Mouse (Mus musculus) kidney, adult 11 months (tissue): ENCODE measurements at regions not wholly inside any gene's neighbourhood (a gene's known extent, or its start where the extent isn't known, plus 50 kb on each side); places are given as distances from the start of the nearest gene placed in this dataset.
A peak's percentile ranks its signal among the peaks of the same experiment; 100 is the strongest.

ENCODE experiments used
- DNase-seq: peaks from one replicate; pipeline ENCODE4 v3.0.0; 2022

DNA sequence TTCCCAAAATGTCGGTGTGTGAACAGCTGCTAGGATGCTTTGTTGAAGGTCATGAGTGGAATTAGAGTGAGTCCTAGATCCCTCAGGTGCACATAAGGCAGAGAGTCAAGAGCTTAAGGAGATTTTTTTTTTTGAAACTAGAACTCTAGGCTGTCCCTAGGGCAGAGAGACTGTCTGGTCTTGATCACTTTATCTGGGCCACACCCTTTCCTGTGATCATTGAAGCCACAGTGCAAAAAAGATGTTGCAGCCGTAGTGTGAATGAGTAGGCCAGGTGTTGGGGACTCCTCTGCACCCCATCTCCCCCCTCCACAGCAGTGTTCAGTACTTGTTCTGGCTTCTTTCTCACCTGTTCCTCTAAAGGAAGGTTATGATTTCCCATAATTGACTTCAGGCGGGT, 153.9 kb downstream of the Katnal1 start:
- DNase-seq: no peak

DNA sequence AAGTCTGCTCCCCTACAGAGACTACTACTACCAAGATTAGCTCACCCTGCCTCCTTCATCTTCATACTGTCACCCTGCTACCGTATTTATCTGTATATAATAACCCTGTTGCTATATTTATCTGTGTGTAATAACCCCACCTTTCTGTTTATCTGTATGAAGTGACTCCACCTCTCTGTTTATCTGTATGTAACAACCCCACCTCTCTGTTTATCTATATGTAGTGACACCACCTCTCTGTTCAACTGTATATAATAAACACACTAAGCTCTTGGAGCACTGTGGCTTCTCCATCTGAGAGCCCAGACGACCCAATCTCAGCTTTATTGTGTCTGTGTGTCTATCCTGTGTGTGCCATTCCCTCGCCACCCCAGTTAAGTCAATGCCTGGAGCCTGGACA, 154.7 kb downstream of the Katnal1 start:
- DNase-seq: no peak

DNA sequence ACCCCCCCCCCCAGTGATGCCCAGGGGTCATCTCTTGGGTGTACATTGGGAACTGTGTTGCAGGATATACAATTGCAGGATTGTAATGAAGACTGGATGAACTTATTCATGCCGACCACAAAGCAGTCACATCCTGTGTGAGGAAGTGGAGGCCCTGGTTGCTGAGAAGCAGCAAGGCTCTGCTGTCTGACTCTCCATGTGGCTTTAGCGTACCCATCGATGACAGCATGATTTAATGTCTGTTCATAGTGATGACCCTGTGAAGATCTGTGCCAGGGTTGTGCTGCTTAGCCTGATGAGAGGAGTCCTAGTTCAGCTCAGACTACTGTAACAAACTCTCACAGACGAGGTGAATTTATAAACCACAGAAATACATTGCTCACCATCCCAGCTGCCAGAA, 159.7 kb downstream of the Katnal1 start:
- DNase-seq: no peak

DNA sequence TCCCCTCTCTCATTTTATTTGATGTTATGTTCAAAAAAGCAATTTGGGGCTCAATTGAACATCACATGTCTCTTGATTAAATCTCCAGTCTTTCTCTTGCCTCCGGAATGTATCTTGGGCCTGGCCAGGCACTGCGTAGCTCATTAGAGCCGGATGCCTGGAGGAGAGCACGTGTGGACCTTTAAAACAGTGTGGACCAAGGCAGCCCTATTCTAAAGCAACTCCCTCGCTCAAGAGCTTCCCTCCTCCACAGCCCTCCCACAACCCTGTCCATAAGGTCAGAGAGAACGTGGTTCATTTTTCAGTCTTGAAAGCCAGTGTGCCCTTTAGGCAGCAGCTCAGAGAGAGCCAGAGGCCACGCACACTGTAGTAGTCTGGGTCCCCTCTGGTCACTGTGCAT, 160.8 kb downstream of the Katnal1 start:
- no peak for DNase-seq

DNA sequence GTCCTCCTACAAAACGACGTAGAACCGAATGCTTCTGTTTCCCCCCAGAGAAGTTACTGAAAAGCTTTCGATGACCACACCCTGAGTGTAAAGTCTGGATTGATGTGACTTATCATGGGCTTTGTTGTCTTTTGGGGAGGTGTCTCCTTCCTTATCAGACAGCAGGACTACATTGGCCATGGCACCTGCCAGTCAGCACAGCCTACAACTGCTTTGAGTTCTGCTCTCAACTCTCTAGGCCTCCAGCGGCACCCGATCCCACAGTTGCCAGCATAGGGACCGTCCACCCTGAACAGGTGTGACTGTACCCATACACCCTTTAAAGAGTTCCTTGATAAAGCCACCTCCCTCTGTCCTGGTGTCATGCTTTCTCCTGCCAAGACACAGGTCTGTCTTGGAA, 163.1 kb downstream of the Katnal1 start:
- DNase-seq: no peak

DNA sequence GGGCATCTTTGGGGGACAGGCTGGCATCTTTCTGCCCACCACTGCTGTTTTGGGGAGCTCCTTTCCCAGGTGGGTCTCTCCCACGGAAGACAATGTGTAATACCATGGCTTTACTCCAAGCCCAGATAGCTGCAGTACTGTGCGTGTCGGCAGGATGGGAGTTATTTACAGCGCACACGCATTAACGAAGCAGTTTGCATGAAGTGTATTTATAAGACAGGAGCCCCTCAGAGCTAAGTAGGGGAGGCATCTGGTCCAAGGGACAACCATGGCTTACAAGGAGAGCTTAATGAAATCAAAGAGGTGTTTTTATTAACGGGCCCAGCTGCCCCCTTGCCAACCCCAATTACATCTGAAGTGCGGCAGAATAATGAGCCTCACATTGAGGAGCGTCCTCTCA, 169.0 kb downstream of the Katnal1 start:
- no peak for DNase-seq

DNA sequence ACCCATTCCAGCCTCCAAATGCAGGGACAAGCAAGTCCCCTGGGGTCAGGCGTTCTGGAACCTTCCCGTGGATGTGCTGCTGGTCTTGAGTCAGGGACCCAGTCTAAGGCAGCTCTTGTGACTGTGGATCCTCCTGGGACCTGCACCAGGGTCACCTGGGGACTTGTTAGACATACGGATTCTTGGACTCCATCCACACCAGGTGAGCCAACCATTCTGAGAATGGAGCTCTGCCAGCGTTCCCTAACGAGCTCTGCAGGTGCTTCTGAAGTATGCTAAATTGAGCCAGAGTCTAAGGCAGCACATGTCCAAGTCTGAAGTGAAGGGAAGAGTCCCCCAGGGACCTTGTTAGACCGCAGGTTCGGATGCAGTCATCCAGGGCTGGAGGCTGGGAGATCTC, 170.3 kb downstream of the Katnal1 start:
- DNase-seq: peak; percentile 80

- DNase-seq: no peak
These were observed 171.4 kb downstream of the Katnal1 start for GRCm38 (mm10) chr5:148757715-148758114.

- peak; percentile 31 for DNase-seq
These were observed 171.9 kb downstream of the Katnal1 start for GRCm38 (mm10) chr5:148757236-148757635.

- peak; percentile 40 for DNase-seq
These were observed 172.7 kb downstream of the Katnal1 start for GRCm38 (mm10) chr5:148756246-148756930.

DNA sequence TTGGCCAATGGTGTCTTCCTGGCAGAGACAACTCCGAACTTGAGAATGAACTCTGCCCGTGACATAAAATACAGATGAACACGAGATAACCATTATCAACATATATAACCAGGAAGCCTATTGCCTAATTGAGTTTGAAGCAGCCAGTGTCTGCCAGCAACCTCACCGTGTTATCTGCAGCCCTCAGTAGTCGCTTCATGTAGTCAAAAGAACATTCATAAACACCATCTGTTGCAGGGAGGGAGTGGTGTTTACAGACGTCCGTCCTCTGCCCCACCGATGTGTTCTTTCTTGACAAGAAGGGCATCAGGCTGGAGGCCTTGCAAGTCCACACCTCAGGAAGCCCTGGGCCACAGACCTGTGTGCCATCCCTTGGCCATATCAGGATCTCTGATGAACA, 173.3 kb downstream of the Katnal1 start:
- no peak for DNase-seq

DNA sequence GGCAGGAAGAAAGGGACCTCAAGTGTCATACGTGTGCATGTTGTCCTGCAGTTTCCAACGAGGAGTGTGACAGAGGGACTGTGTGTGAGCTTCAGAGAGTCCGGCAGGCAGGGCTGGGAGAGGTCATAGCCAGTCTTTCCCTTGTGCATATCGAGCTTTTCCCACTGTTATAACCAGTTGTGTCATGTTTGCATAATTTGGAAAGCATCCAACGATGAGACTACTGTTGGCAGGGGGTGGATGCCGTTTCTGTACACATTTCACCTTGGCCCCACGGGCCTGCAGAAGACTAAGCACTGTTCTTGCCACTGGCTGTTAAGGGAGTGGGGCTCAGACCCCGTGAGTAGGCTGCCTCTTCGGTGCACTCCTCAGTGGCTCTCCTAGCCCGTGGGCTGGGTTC, 174.2 kb downstream of the Katnal1 start:
- no peak for DNase-seq

GRCm38 (mm10) chr5:148754363-148754762, 174.8 kb downstream of the Katnal1 start:
- no peak for DNase-seq

- no peak for DNase-seq
These were observed 175.7 kb downstream of the Katnal1 start for GRCm38 (mm10) chr5:148753457-148753856.

GRCm38 (mm10) chr5:148751980-148752379, 177.1 kb downstream of the Katnal1 start:
- DNase-seq: no peak

DNA sequence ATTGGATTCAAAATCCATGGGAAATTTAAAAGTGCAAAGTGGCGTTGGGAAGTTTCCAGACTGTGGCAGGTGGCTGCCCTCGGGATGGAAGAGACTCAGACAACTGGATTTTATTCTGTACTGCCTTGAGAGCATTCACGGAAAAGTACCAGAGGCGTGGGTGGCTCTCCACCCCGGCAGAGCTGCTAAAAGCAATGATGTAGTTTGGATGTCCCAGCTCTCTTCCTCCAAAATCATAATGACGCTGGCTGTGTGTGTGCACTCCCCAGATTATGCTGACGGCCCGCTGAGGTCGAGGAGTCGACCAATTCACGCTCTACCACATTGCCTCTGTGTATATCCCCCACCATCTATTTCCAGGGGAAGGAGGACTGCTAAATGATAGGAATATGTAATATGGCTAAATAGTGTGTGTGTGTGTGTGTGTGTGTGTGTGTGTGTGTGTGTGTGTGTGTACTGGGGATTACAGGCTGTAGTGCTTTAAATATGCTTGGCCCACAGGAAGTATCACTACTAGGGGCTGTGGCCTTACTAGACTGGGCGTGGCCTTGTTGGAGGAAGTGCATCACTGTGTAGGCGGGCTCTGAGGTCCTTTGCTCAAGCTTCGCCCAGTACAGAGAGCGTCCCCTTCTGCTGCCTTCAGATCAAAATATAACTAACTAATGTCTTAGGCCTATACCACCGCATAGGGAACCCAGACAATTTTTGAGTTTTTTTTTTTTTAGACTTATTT, 179.0 kb downstream of the Katnal1 start:
- no peak for DNase-seq

DNA sequence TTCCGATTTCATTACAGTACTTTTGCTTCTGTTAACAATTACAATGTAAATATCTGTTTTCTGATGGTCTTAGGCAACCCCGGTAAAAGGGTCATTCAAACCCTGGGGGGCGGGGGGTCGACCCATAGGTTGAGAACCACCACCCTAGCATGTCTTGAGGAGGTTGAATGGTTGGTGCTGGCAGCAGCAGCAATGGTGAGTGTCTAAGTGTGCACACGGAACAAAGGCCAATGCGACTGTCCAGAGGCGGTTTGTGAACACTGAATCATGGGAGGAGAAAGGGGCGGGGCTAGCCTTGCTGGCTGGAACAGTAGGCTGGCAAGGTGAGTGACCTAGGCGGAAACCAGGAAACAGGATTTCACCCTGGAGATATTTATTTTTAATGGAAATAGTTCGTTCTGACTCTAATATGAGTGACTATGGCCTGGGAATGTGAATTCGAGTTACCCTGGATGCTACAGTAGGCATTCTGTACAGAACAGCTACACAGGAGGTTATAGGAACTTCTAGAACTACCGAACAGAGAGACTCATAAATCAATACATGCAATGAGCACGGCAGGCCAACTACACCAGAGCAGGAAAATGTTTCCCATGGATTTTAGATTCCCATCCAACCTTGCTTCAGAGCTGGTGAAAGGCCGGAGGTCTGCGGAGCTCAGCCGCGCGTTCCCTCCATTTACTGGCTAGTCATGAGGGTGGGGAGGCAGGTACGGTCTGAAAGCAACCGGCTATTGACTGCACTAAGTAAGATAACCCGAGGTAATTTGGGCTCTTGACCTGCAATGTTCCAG, 181.0 kb downstream of the Katnal1 start:
- DNase-seq: no peak

- no peak for DNase-seq
These were observed 181.6 kb downstream of the Katnal1 start for GRCm38 (mm10) chr5:148747549-148747948.

GRCm38 (mm10) chr5:148746726-148747125, 182.4 kb downstream of the Katnal1 start:
- peak; percentile 76 for DNase-seq

GRCm38 (mm10) chr5:148744676-148745391, 184.3 kb downstream of the Katnal1 start:
- DNase-seq: no peak

DNA sequence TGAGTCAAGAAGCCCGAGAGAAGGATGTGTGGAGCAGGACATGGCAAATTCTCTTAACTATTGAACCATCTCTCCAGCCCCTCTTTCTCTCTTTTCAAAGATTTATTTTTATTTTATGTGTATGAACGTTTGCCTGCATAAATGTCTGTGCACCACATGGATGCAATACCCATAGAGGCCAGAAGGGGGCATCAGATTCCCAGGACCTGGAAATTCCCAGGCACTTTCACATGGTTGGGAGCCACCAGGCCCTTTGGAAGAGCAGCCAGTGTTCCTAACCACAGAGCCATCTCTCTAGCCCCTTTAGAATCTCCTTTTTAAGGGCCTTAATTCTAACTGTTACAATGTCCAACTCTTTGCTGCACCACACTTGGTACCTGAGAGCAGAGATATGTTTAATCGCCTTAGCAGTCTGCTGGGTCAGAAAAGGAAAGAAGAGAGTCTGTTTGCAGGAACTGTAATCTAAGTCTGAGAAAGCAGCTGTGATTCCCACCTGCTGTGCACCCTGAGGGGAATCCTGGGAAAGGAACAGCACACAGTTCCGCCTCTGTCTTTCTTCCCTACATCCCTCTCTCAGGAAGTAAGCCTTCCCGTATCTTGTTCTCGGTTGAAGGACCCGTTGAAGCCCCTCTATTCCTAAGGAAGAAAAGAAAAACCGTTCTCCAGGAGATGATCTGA, 186.8 kb downstream of the Katnal1 start:
- DNase-seq: no peak

- no peak for DNase-seq
These were observed 187.7 kb downstream of the Katnal1 start for GRCm38 (mm10) chr5:148741267-148742004.
